Mouse (Mus musculus) B cell, adult 2 months (primary cell): ENCODE results near the gene Cars.
"Not testable (repeated sequence)": the region's sequence is repeated elsewhere in the genome, so short reads cannot be mapped to it uniquely, and the experiment has no call there.

ENCODE experiments used
- DNase-seq, 2 experiments: peaks; one replicate each; pipeline ENCODE4 v3.0.0; 2022

Gene Cars

GRCm38 (mm10) chr7:143583025-143583424 lies 16.9 kb downstream of the Cars start:
- DNase-seq = no peak

- no peak for DNase-seq
Observed at GRCm38 (mm10) chr7:143575751-143576150, 24.1 kb downstream of the Cars start.

- DNase-seq = no peak
Observed at GRCm38 (mm10) chr7:143565648-143566039, 34.2 kb downstream of the Cars start.

- DNase-seq = no peak
Observed at GRCm38 (mm10) chr7:143565015-143565647, 34.8 kb downstream of the Cars start.

GRCm38 (mm10) chr7:143563787-143564186 lies 36.1 kb downstream of the Cars start:
- no peak for DNase-seq

- DNase-seq = no peak
Observed at GRCm38 (mm10) chr7:143557616-143558015, 42.3 kb downstream of the Cars start.

- no peak for DNase-seq
Observed at GRCm38 (mm10) chr7:143556964-143557610, 42.8 kb downstream of the Cars start.

- no peak for DNase-seq
Observed at GRCm38 (mm10) chr7:143549588-143550220, 50.2 kb downstream of the Cars start.

- DNase-seq = peak; percentile 99
Observed at GRCm38 (mm10) chr7:143548976-143549457, 50.9 kb downstream of the Cars start, which contains the start of gene Nap1l4. Nap1l4 (minus strand) TSS chr7:143549106.

- peak; percentile 76 to 80 for DNase-seq
Observed at GRCm38 (mm10) chr7:143548231-143548961, 51.5 kb downstream of the Cars start.

- DNase-seq = peak in 1 of 2 experiments; percentile 4
Observed at GRCm38 (mm10) chr7:143546554-143546953, 53.3 kb downstream of the Cars start.

GRCm38 (mm10) chr7:143544368-143544767 lies 55.5 kb downstream of the Cars start:
- DNase-seq = peak; percentile 79 to 82

- no peak for DNase-seq
Observed at GRCm38 (mm10) chr7:143538671-143539070, 61.2 kb downstream of the Cars start.

- not testable (repeated sequence) for DNase-seq
Observed at GRCm38 (mm10) chr7:143538229-143538628, 61.7 kb downstream of the Cars start.

- DNase-seq = no peak
Observed at GRCm38 (mm10) chr7:143536251-143536650, 63.6 kb downstream of the Cars start.

- no peak for DNase-seq
Observed at GRCm38 (mm10) chr7:143533284-143533683, 66.6 kb downstream of the Cars start.

GRCm38 (mm10) chr7:143532410-143532809 lies 67.5 kb downstream of the Cars start:
- no peak for DNase-seq

GRCm38 (mm10) chr7:143519333-143519732 lies 80.6 kb downstream of the Cars start:
- no peak for DNase-seq

GRCm38 (mm10) chr7:143514416-143514768 lies 85.5 kb downstream of the Cars start:
- DNase-seq = no peak

GRCm38 (mm10) chr7:143513763-143514415 lies 86.0 kb downstream of the Cars start:
- DNase-seq = no peak

- no peak for DNase-seq
Observed at GRCm38 (mm10) chr7:143511335-143511712, 88.6 kb downstream of the Cars start.

GRCm38 (mm10) chr7:143510593-143511334 lies 89.1 kb downstream of the Cars start:
- no peak for DNase-seq
